Mouse (Mus musculus) small intestine, adult 2 months (tissue): ENCODE results near the gene Ndufa4l2. TPM values are rescaled to one million over a fixed set of nuclear protein-coding genes. Genes with fewer than 3 reads are reported as not detected.

Source experiments
- H3K27ac ChIP-seq: fragments of 200-500 bp; 2 replicates; pipeline ENCODE4 v1.5.1; 2012; ENCODE audit warnings: low read depth, low read length, control low read depth, inconsistent platforms; ENCODE audit not compliant: insufficient read depth
- H3K27me3 ChIP-seq: fragments of 200-500 bp; 2 replicates; pipeline ENCODE4 v1.6.1; 2012; ENCODE audit warnings: mild to moderate bottlenecking, moderate library complexity, low read length, inconsistent platforms; ENCODE audit not compliant: control insufficient read depth, insufficient read depth
- H3K36me3 ChIP-seq: fragments of 200-500 bp; 2 replicates; pipeline ENCODE4 v1.6.1; 2012; ENCODE audit warnings: mild to moderate bottlenecking, low read length, control low read depth, inconsistent platforms; ENCODE audit not compliant: control insufficient read depth, insufficient read depth
- H3K4me1 ChIP-seq: fragments of 200-500 bp; 2 replicates; pipeline ENCODE4 v1.6.1; 2012; ENCODE audit warnings: low read length, inconsistent platforms, mixed read lengths; ENCODE audit not compliant: control insufficient read depth, insufficient read depth, insufficient read length
- H3K4me3 ChIP-seq: fragments of 200-500 bp; 2 replicates; pipeline ENCODE4 v1.5.1; 2012; ENCODE audit warnings: low read depth, mild to moderate bottlenecking, control low read depth, inconsistent platforms, low read length, moderate library complexity
- CTCF ChIP-seq: fragments of 200-500 bp; IDR thresholded peaks from 2 replicates; pipeline ENCODE4 v1.5.1; 2012; ENCODE audit warnings: low read depth, mild to moderate bottlenecking, control low read depth, inconsistent platforms, low read length, moderate library complexity, mixed read lengths; ENCODE audit not compliant: insufficient replicate concordance, insufficient read length; ENCODE audit errors: extremely low read depth
- POLR2A ChIP-seq: fragments of 200-500 bp; IDR thresholded peaks from 2 replicates; pipeline ENCODE4 v1.6.1; 2012; ENCODE audit warnings: low read depth, mild to moderate bottlenecking, control low read depth, inconsistent platforms, low read length, moderate library complexity
- WGBS: fragments of 180-500 bp; shearing (Covaris S2); methylation state at CpG from one replicate; pipeline ENCODE4 v1.1.7; 2018; 5-methylcytosine and 5-hydroxymethylcytosine counted together
- polyA plus RNA-seq: library from polyadenylated mRNA; depleted of rRNA; stranded (reverse); fragments of >200 nt; gene quantifications from 2 replicates; pipeline ENCODE4 v1.2.3, GENCODE M21; 2012; rRNA removed

Ndufa4l2 gene
- 3.8 and 5.6 TPM in 2 replicates for polyA plus RNA-seq

DNA sequence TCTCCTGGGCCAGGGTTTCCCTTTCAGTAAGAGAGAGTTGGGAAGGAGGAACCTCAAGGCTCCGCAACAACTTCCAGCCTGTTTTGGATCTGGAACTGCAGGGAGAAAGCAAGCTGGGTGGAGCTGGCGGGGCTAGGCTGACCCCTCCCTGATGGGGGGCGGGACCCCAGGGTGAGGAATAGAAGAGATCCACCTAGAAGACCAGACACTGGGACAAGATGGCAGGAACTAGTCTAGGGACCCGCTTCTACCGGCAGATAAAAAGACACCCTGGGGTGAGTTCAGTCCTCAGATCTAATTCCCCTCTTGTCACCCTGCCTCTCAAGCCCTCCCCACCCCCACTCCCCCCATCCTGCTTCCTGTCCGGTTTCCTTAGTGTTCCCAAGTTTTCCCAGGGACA is at the start of gene Ndufa4l2:
Ndufa4l2 (plus strand) TSS at position 204 of the 400 bp plus-strand sequence.
- H3K4me1 ChIP-seq: peaks cover 19% of the 10 kb centered on the region
- WGBS: 40% methylated on average over 6 of the region's 6 CpGs
- peaks cover 30% of the 10 kb centered on the region for H3K27me3 ChIP-seq
- TF ChIP-seq POLR2A (no peak), CTCF (no peak)
- H3K4me3 ChIP-seq: 0 out of 2 replicates have a peak within 1 kb of the TSS, but pooled peaks have one; percentile 0
- no peak within 1 kb of the TSS for H3K27ac ChIP-seq
- H3K36me3 ChIP-seq: peaks cover 10% of the 10 kb centered on the region

DNA sequence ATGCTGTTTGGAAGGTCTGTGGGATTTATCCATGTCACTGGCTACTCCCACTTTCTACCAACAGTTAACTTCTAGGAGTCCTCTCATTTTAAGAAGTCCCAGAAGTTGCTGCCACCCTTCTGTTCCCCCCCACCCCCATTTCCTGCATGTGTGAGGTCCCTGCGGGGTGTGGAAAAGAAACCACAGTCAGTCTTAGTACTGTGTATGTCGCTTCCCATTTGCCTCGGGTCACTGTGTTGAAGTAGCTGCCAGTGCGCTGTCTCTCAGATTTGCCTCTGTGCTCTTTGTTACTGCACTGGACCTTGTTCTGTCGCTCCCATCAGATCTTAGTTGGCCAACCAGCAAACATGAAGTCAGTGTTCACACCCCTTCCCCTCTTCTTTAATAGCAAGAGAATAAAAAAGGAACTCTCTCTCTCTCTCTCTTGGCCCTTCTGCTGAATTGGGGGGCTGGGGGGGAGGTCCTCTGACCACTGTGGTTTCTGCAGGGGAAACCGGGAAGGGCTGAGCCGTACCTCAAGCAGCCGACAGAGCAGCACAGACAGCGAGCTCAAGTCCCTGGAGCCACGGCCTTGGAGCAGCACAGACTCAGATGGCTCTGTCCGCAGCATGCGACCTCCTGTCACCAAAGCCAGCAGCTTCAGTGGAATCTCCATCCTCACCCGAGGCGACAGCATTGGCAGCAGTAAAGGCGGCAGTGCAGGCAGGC is 43.3 kb upstream of the Ndufa4l2 start:
- WGBS: 73% methylated on average over 15 of the region's 15 CpGs
- no peaks in the 10 kb centered on the region for H3K27me3 ChIP-seq
- H3K36me3 ChIP-seq: peaks cover 24% of the 10 kb centered on the region
- no peaks in the 10 kb centered on the region for H3K4me1 ChIP-seq
- H3K27ac ChIP-seq: no peak overlapping the region
- H3K4me3 ChIP-seq: no peak overlapping the region
- no peak for TF ChIP-seq CTCF
- no peak for TF ChIP-seq POLR2A

DNA sequence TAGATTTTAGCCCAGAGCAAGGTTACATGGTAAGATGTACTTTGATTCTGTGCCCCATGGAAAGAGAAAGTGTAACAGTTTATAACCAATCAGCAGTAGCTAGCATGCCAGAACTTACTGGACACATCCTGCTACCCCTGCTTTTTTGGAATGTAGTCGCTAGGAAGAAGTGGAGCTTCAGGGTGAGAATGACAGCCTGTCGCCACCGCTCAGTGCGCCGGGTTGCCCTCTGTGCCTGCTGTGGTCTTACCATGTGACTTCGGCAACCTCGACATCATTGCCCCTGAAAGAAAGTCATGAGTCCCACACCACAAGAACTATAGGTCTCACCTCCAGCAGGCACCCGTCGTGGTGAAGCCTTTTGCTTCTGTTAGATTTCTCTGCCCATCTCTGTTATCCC is 42.0 kb upstream of the Ndufa4l2 start:
- H3K4me3 ChIP-seq: no peak overlapping the region
- TF ChIP-seq POLR2A (no peak), CTCF (no peak)
- H3K27me3 ChIP-seq: no peaks in the 10 kb centered on the region
- WGBS: 90% methylated on average over 9 of the region's 9 CpGs
- H3K27ac ChIP-seq: no peak overlapping the region
- H3K4me1 ChIP-seq: no peaks in the 10 kb centered on the region
- H3K36me3 ChIP-seq: peaks cover 29% of the 10 kb centered on the region

DNA sequence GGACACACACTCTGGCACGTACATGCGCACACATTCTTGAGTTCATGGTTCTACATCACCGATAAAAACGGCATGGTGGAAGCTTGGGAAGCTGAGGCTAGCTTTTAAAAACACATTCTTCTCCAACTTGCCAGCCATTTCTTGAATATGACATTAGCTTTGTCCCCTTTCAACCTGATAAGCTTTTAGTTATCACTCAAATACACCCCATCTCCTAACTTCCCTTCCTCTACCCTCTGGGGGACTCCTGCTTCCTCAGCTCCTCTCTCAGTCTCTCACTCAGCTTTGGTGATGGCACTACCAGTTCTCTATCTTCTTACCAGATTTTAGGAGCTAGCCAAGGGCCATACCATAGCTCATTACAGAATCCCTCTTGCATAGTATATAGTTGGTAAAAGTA is 39.6 kb upstream of the Ndufa4l2 start:
- Histone ChIP-seq H3K27ac (no peak overlapping the region), H3K27me3 (no peaks in the 10 kb centered on the region), H3K4me1 (no peaks in the 10 kb centered on the region), H3K4me3 (no peak overlapping the region), H3K36me3 (peaks cover 28% of the 10 kb centered on the region)
- TF ChIP-seq POLR2A: no peak
- no peak for TF ChIP-seq CTCF
- WGBS: 97% methylated on average over 4 of the region's 4 CpGs

DNA sequence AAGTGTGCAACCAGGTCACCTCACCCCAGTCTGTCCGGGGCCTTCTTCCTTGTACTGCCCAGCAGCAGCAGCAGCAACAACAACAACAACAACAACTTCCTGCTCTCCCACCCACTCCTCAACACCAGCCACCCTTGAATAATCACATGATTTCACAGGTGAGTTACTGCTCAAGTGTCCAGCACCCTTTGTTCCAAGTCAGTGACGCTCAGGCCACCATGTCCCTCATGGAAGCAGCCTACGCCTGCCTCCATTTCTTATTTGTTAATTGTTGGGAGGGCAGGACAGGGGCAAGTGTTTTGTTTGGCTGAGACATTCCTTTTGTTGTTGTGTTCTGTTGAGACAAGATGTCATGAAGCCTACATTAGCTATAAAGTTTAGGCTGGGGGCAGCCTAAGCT is 38.2 kb upstream of the Ndufa4l2 start:
- TF ChIP-seq POLR2A (no peak), CTCF (no peak)
- H3K27me3 ChIP-seq: no peaks in the 10 kb centered on the region
- no peaks in the 10 kb centered on the region for H3K4me1 ChIP-seq
- peaks cover 28% of the 10 kb centered on the region for H3K36me3 ChIP-seq
- no peak overlapping the region for H3K27ac ChIP-seq
- WGBS: 90% methylated on average over 3 of the region's 3 CpGs
- no peak overlapping the region for H3K4me3 ChIP-seq

DNA sequence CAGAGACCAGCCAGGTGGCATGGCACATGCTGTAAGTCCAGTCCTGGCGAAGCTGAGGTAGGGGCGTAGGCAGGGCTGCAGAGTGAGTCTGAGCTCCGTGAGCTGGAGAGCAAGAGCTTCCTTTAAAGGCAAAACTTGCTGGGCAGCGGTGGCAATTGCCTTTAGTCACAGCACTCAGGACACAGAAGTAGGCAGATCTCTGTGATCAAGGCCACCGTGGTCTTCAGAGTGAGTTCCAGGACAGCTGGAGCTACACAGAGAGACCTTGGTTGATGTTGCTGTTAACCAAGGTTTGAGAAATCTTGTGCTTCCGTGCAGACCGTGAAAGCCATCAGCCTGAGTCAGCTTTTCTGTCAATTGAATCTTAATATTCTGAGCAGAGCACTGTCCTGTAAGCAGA is 37.5 kb upstream of the Ndufa4l2 start:
- Histone ChIP-seq H3K4me1 (no peaks in the 10 kb centered on the region), H3K4me3 (no peak overlapping the region), H3K27ac (no peak overlapping the region), H3K36me3 (peaks cover 25% of the 10 kb centered on the region), H3K27me3 (no peaks in the 10 kb centered on the region)
- no peak for TF ChIP-seq POLR2A
- no peak for TF ChIP-seq CTCF
- 89% methylated on average over 7 of the region's 7 CpGs for WGBS

DNA sequence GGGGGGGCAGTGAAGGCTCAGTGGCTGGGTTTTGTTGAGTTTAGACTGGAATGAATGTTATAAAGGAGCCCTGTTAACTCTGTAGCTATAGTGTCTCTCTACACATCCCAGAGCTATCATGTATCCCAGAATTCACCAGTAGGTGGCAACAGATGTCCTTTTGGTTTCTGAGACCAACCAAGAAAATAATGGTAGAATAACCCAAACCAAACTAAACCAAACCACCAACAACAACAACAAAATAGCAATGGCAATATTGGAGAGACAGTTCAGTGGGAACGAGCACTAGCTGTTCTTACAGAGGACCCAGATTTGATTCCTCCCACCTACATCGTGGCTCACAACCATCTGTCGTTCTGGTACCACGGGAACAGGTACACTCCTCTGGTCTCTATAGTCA is 35.6 kb upstream of the Ndufa4l2 start:
- Histone ChIP-seq H3K4me3 (no peak overlapping the region), H3K27me3 (no peaks in the 10 kb centered on the region), H3K27ac (no peak overlapping the region), H3K4me1 (no peaks in the 10 kb centered on the region), H3K36me3 (peaks cover 16% of the 10 kb centered on the region)
- WGBS: 92% methylated on average over 4 of the region's 4 CpGs
- TF ChIP-seq CTCF: no peak
- no peak for TF ChIP-seq POLR2A
